Mouse (Mus musculus): ENCODE measurements around the gene Stk16. TPM values are rescaled to one million over a fixed set of nuclear protein-coding genes. Genes with fewer than 3 reads are reported as not detected.

Gene Stk16
- polyA plus RNA-seq, 1 experiment from 2014 or later = 130 TPM

GRCm38 (mm10) chr1:75182160-75182559, 28.5 kb upstream of the Stk16 start:
- 67% methylated on average over 4 of the region's 4 CpGs for WGBS
- Histone ChIP-seq H3K9me3 (replicated peaks; ENCODE audit: control insufficient read depth, low read length) (no peaks in the 10 kb centered on the region), H3K4me1 (ENCODE audit: control insufficient read depth, insufficient read depth, low read length) (peaks cover 7% of the 10 kb centered on the region), H3K27ac (ENCODE audit: low read depth, low read length) (no peak overlapping the region), H3K4me2 (ENCODE audit: low read length) (no peak overlapping the region), H3K4me3 (ENCODE audit: low read depth, low read length) (no peak overlapping the region), H3K9ac (ENCODE audit: low read length) (no peak overlapping the region), H3K36me3 (ENCODE audit: control insufficient read depth, insufficient read depth, low read length) (peaks cover 63% of the 10 kb centered on the region), H3K27me3 (replicated peaks; ENCODE audit: control insufficient read depth, insufficient read depth, low read length) (no peaks in the 10 kb centered on the region)
- ATAC-seq (no peak), DNase-seq (ENCODE audit: low spot score) (no peak)

GRCm38 (mm10) chr1:75185495-75185894, 25.1 kb upstream of the Stk16 start:
- DNase-seq (ENCODE audit: low spot score) (no peak), ATAC-seq (no peak)

GRCm38 (mm10) chr1:75187126-75187525, 23.5 kb upstream of the Stk16 start:
- no peaks in the 10 kb centered on the region for H3K9me3 ChIP-seq (replicated peaks; ENCODE audit: control insufficient read depth, low read length)
- no peaks in the 10 kb centered on the region for H3K27me3 ChIP-seq (replicated peaks; ENCODE audit: control insufficient read depth, insufficient read depth, low read length)
- no peak overlapping the region for H3K9ac ChIP-seq (ENCODE audit: low read length)
- no peak overlapping the region for H3K4me3 ChIP-seq (ENCODE audit: low read depth, low read length)
- peaks cover 62% of the 10 kb centered on the region for H3K36me3 ChIP-seq (ENCODE audit: control insufficient read depth, insufficient read depth, low read length)
- no peak overlapping the region for H3K27ac ChIP-seq (ENCODE audit: low read depth, low read length)
- no peak for DNase-seq (ENCODE audit: low spot score)
- peaks cover 5% of the 10 kb centered on the region for H3K4me1 ChIP-seq (ENCODE audit: control insufficient read depth, insufficient read depth, low read length)
- no peak overlapping the region for H3K4me2 ChIP-seq (ENCODE audit: low read length)
- ATAC-seq = no peak

More at GRCm38 (mm10) chr1:75185495-75185894, 25.1 kb upstream of the Stk16 start:
- Histone ChIP-seq H3K4me3 (ENCODE audit: low read depth, low read length) (no peak overlapping the region), H3K27ac (ENCODE audit: low read depth, low read length) (no peak overlapping the region), H3K4me1 (ENCODE audit: control insufficient read depth, insufficient read depth, low read length) (no peaks in the 10 kb centered on the region), H3K27me3 (replicated peaks; ENCODE audit: control insufficient read depth, insufficient read depth, low read length) (no peaks in the 10 kb centered on the region), H3K36me3 (ENCODE audit: control insufficient read depth, insufficient read depth, low read length) (peaks cover 73% of the 10 kb centered on the region), H3K9ac (ENCODE audit: low read length) (no peak overlapping the region), H3K4me2 (ENCODE audit: low read length) (no peak overlapping the region), H3K9me3 (replicated peaks; ENCODE audit: control insufficient read depth, low read length) (no peaks in the 10 kb centered on the region)
- WGBS = 92% methylated on average over 11 of the region's 11 CpGs

GRCm38 (mm10) chr1:75187914-75188483, 22.6 kb upstream of the Stk16 start:
- 85% methylated on average over 2 of the region's 2 CpGs for WGBS

GRCm38 (mm10) chr1:75190577-75190976, 20.1 kb upstream of the Stk16 start:
- Histone ChIP-seq H3K36me3 (ENCODE audit: control insufficient read depth, insufficient read depth, low read length) (peaks cover 30% of the 10 kb centered on the region), H3K9ac (ENCODE audit: low read length) (no peak overlapping the region)

More at GRCm38 (mm10) chr1:75187914-75188483, 22.6 kb upstream of the Stk16 start:
- no peak overlapping the region for H3K9ac ChIP-seq (ENCODE audit: low read length)
- no peaks in the 10 kb centered on the region for H3K27me3 ChIP-seq (replicated peaks; ENCODE audit: control insufficient read depth, insufficient read depth, low read length)
- no peak overlapping the region for H3K27ac ChIP-seq (ENCODE audit: low read depth, low read length)
- H3K4me1 ChIP-seq (ENCODE audit: control insufficient read depth, insufficient read depth, low read length) = peaks cover 10% of the 10 kb centered on the region
- H3K4me3 ChIP-seq (ENCODE audit: low read depth, low read length) = no peak overlapping the region
- H3K9me3 ChIP-seq (replicated peaks; ENCODE audit: control insufficient read depth, low read length) = no peaks in the 10 kb centered on the region
- no peak for DNase-seq (ENCODE audit: low spot score)
- no peak overlapping the region for H3K4me2 ChIP-seq (ENCODE audit: low read length)
- peaks cover 53% of the 10 kb centered on the region for H3K36me3 ChIP-seq (ENCODE audit: control insufficient read depth, insufficient read depth, low read length)
- no peak for ATAC-seq

GRCm38 (mm10) chr1:75191258-75191621, 19.4 kb upstream of the Stk16 start:
- Histone ChIP-seq H3K27ac (ENCODE audit: low read depth, low read length) (peak overlapping the region; percentile 81), H3K9ac (ENCODE audit: low read length) (peak overlapping the region; percentile 87), H3K4me1 (ENCODE audit: control insufficient read depth, insufficient read depth, low read length) (peaks cover 14% of the 10 kb centered on the region), H3K4me3 (ENCODE audit: low read depth, low read length) (peak overlapping the region; percentile 62), H3K4me2 (ENCODE audit: low read length) (peak overlapping the region; percentile 84), H3K9me3 (replicated peaks; ENCODE audit: control insufficient read depth, low read length) (no peaks in the 10 kb centered on the region), H3K27me3 (replicated peaks; ENCODE audit: control insufficient read depth, insufficient read depth, low read length) (no peaks in the 10 kb centered on the region), H3K36me3 (ENCODE audit: control insufficient read depth, insufficient read depth, low read length) (peaks cover 30% of the 10 kb centered on the region)
- ATAC-seq (no peak), DNase-seq (ENCODE audit: low spot score) (no peak)
- 49% methylated on average over 5 of the region's 5 CpGs for WGBS

More at GRCm38 (mm10) chr1:75190577-75190976, 20.1 kb upstream of the Stk16 start:
- Histone ChIP-seq H3K4me1 (ENCODE audit: control insufficient read depth, insufficient read depth, low read length) (peaks cover 14% of the 10 kb centered on the region), H3K4me3 (ENCODE audit: low read depth, low read length) (no peak overlapping the region), H3K9me3 (replicated peaks; ENCODE audit: control insufficient read depth, low read length) (no peaks in the 10 kb centered on the region), H3K27ac (ENCODE audit: low read depth, low read length) (no peak overlapping the region), H3K27me3 (replicated peaks; ENCODE audit: control insufficient read depth, insufficient read depth, low read length) (no peaks in the 10 kb centered on the region), H3K4me2 (ENCODE audit: low read length) (peak overlapping the region; percentile 84; the same call in 1 of the 2 replicates)
- ATAC-seq = no peak
- WGBS = 76% methylated on average over 2 of the region's 2 CpGs
- no peak for DNase-seq (ENCODE audit: low spot score)

GRCm38 (mm10) chr1:75191622-75192402, 18.8 kb upstream of the Stk16 start, which contains the start of the genes Ankzf1 and Atg9a:
Ankzf1 (plus strand) TSS chr1:75192151.
Atg9a (minus strand) TSS chr1:75192196.
- Histone ChIP-seq H3K27me3 (replicated peaks; ENCODE audit: control insufficient read depth, insufficient read depth, low read length) (no peaks in the 10 kb centered on the region), H3K27ac (ENCODE audit: low read depth, low read length) (peak within 1 kb of the TSS; percentile 84), H3K4me2 (ENCODE audit: low read length) (peak within 1 kb of the TSS; percentile 98), H3K9me3 (replicated peaks; ENCODE audit: control insufficient read depth, low read length) (no peaks in the 10 kb centered on the region), H3K9ac (ENCODE audit: low read length) (peak within 1 kb of the TSS; percentile 87), H3K4me1 (ENCODE audit: control insufficient read depth, insufficient read depth, low read length) (peaks cover 14% of the 10 kb centered on the region), H3K36me3 (ENCODE audit: control insufficient read depth, insufficient read depth, low read length) (peaks cover 30% of the 10 kb centered on the region), H3K4me3 (ENCODE audit: low read depth, low read length) (peak within 1 kb of the TSS; percentile 62)
- DNase-seq (ENCODE audit: low spot score) (peak; percentile 99), ATAC-seq (peak; percentile 100)
- WGBS = under 1% methylated on average over 47 of the region's 56 CpGs

- WGBS = under 1% methylated on average over 19 of the region's 19 CpGs
- ATAC-seq (peak; percentile 9; the same call in 1 of the 2 replicates), DNase-seq (ENCODE audit: low spot score) (no peak)
- Histone ChIP-seq H3K4me1 (ENCODE audit: control insufficient read depth, insufficient read depth, low read length) (peaks cover 14% of the 10 kb centered on the region), H3K27ac (ENCODE audit: low read depth, low read length) (peak overlapping the region; percentile 84), H3K36me3 (ENCODE audit: control insufficient read depth, insufficient read depth, low read length) (peaks cover 31% of the 10 kb centered on the region), H3K27me3 (replicated peaks; ENCODE audit: control insufficient read depth, insufficient read depth, low read length) (no peaks in the 10 kb centered on the region), H3K4me2 (ENCODE audit: low read length) (peak overlapping the region; percentile 98), H3K9me3 (replicated peaks; ENCODE audit: control insufficient read depth, low read length) (no peaks in the 10 kb centered on the region), H3K4me3 (ENCODE audit: low read depth, low read length) (peak overlapping the region; percentile 62), H3K9ac (ENCODE audit: low read length) (peak overlapping the region; percentile 83)
Measured at GRCm38 (mm10) chr1:75192452-75192851, 18.2 kb upstream of the Stk16 start.

- Histone ChIP-seq H3K4me2 (ENCODE audit: low read length) (no peak overlapping the region), H3K9ac (ENCODE audit: low read length) (no peak overlapping the region), H3K4me1 (ENCODE audit: control insufficient read depth, insufficient read depth, low read length) (no peaks in the 10 kb centered on the region), H3K4me3 (ENCODE audit: low read depth, low read length) (no peak overlapping the region), H3K36me3 (ENCODE audit: control insufficient read depth, insufficient read depth, low read length) (peaks cover 41% of the 10 kb centered on the region), H3K9me3 (replicated peaks; ENCODE audit: control insufficient read depth, low read length) (no peaks in the 10 kb centered on the region), H3K27ac (ENCODE audit: low read depth, low read length) (no peak overlapping the region), H3K27me3 (replicated peaks; ENCODE audit: control insufficient read depth, insufficient read depth, low read length) (no peaks in the 10 kb centered on the region)
- DNase-seq (ENCODE audit: low spot score) (no peak), ATAC-seq (no peak)
- 100% methylated on average over 1 of the region's 1 CpGs for WGBS
Measured at GRCm38 (mm10) chr1:75201236-75201635, 9.4 kb upstream of the Stk16 start.

Data from forebrain, embryonic 14.5 days (tissue).